Mouse (Mus musculus) thymus, postnatal 10 days (tissue): ENCODE results near the gene BC029722.

Experiments used
- DNase-seq, 2 experiments: peaks; one replicate each; pipeline ENCODE4 v3.0.0; 2021; ENCODE audit warnings: low spot score in 2 of 2

The BC029722 gene

GRCm38 (mm10) chr2:155818596-155819391 lies 432 bp downstream of the BC029722 start:
- peak; percentile 90 to 91 for DNase-seq

- no peak for DNase-seq
These were observed 1.7 kb downstream of the BC029722 start for GRCm38 (mm10) chr2:155817301-155818245.

- DNase-seq: no peak
These were observed 3.0 kb downstream of the BC029722 start for GRCm38 (mm10) chr2:155816179-155816578.

GRCm38 (mm10) chr2:155814829-155815228 lies 4.4 kb downstream of the BC029722 start:
- no peak for DNase-seq

GRCm38 (mm10) chr2:155812637-155813036 lies 6.6 kb downstream of the BC029722 start:
- DNase-seq: no peak

- DNase-seq: peak; percentile 49 to 80
These were observed 7.3 kb downstream of the BC029722 start for GRCm38 (mm10) chr2:155811821-155812396.

- no peak for DNase-seq
These were observed 9.6 kb downstream of the BC029722 start for GRCm38 (mm10) chr2:155809620-155810019.

GRCm38 (mm10) chr2:155807408-155807807 lies 11.8 kb downstream of the BC029722 start:
- no peak for DNase-seq

GRCm38 (mm10) chr2:155806548-155806947 lies 12.7 kb downstream of the BC029722 start:
- no peak for DNase-seq

GRCm38 (mm10) chr2:155805925-155806255 lies 13.3 kb downstream of the BC029722 start:
- DNase-seq: no peak

GRCm38 (mm10) chr2:155805231-155805924 lies 13.8 kb downstream of the BC029722 start:
- DNase-seq: no peak

- DNase-seq: no peak
These were observed 15.2 kb downstream of the BC029722 start for GRCm38 (mm10) chr2:155804053-155804452.

- DNase-seq: peak in 1 of 2 experiments; percentile 26
These were observed 16.5 kb downstream of the BC029722 start for GRCm38 (mm10) chr2:155802761-155803160.

- DNase-seq: no peak
These were observed 20.6 kb downstream of the BC029722 start for GRCm38 (mm10) chr2:155798613-155799012.

GRCm38 (mm10) chr2:155794674-155795445 lies 24.4 kb downstream of the BC029722 start:
- no peak for DNase-seq

GRCm38 (mm10) chr2:155792899-155793298 lies 26.3 kb downstream of the BC029722 start:
- no peak for DNase-seq

GRCm38 (mm10) chr2:155787949-155788931 lies 31.0 kb downstream of the BC029722 start:
- DNase-seq: no peak

GRCm38 (mm10) chr2:155786905-155787304 lies 32.3 kb downstream of the BC029722 start:
- no peak for DNase-seq

GRCm38 (mm10) chr2:155784534-155784933 lies 34.7 kb downstream of the BC029722 start:
- no peak for DNase-seq

- no peak for DNase-seq
These were observed 39.7 kb downstream of the BC029722 start for GRCm38 (mm10) chr2:155779506-155779905.
